Comparison of ENCODE assay signal across 12 mouse cellular contexts in the genomic region with DNA sequence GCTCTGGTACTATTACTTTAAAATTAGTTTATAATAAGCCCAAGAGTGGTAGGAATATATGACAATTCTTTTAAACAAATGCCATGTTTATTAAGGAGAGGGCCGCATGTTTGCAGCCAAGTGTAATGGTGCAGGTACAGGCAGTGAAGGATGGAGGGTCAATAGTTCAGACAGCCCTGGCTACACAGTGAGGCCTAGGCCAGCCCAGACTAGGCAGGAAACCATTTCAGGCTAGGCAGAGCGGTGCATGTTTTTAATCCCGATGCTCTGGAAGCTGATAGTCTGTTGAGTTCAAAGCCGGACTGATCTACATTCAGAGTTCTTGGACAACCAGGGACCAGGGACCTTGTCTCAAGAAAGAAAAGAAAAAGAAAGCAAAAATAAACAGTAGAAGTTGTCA. TPM values are rescaled to one million over a fixed set of nuclear protein-coding genes. Genes with fewer than 3 reads are reported as not detected.
DNase-seq lines count a peak whose midpoint lies in the region; ATAC-seq and TF ChIP-seq lines count a peak whose summit lies in the region.
"Had no signal": no experiment of that assay in that cellular context is flagged by ENCODE, and none has a peak within 500 bp of the region (broad histone marks: within the 10 kb centered on the region; RNA-seq: fewer than 3 reads in every experiment).

No protein-coding gene starts in this region.

- ATAC-seq in heart, embryonic 15.5 days (replicated peaks; ENCODE audit: insufficient number of reproducible peaks, insufficient read depth, low FRiP score, low read depth) = no peak
- ATAC-seq in lung, embryonic 14.5 days (ENCODE audit: insufficient read depth) = no peak
- ATAC-seq in embryonic facial prominence, embryonic 15.5 days (ENCODE audit: insufficient number of reproducible peaks, low FRiP score, low TSS enrichment, low read depth) = no peak
- no peak for ATAC-seq in neural tube, embryonic 15.5 days (ENCODE audit: low FRiP score)

- H3K4me3 ChIP-seq in heart, embryonic 15.5 days = no peak overlapping the region
- no peak overlapping the region for H3K4me3 ChIP-seq in lung, embryonic 14.5 days (ENCODE audit: low read depth, low read length)
- H3K4me3 ChIP-seq in embryonic facial prominence, embryonic 15.5 days (replicated peaks) = no peak overlapping the region
- H3K4me3 ChIP-seq in neural tube, embryonic 15.5 days (replicated peaks) = no peak overlapping the region
- H3K4me3 ChIP-seq: neural tube, embryonic 12.5 days had no signal

- no peak for TF ChIP-seq CTCF in lung, embryonic 14.5 days (IDR thresholded peaks at IDR 0.05; ENCODE audit: low read depth)

- no peaks in the 10 kb centered on the region for H3K9me3 ChIP-seq in heart, embryonic 15.5 days (replicated peaks)
- H3K9me3 ChIP-seq in lung, embryonic 14.5 days (ENCODE audit: low read depth, low read length) = no peaks in the 10 kb centered on the region
- H3K9me3 ChIP-seq in embryonic facial prominence, embryonic 15.5 days (replicated peaks) = no peaks in the 10 kb centered on the region
- H3K9me3 ChIP-seq in neural tube, embryonic 15.5 days (replicated peaks) = no peaks in the 10 kb centered on the region
- H3K9me3 ChIP-seq: neural tube, embryonic 12.5 days had no signal

- H3K27me3 ChIP-seq in heart, embryonic 15.5 days = no peaks in the 10 kb centered on the region
- H3K27me3 ChIP-seq in lung, embryonic 14.5 days (ENCODE audit: insufficient read depth, low read length) = no peaks in the 10 kb centered on the region
- no peaks in the 10 kb centered on the region for H3K27me3 ChIP-seq in embryonic facial prominence, embryonic 15.5 days
- H3K27me3 ChIP-seq in neural tube, embryonic 15.5 days (replicated peaks) = no peaks in the 10 kb centered on the region
- H3K27me3 ChIP-seq: neural tube, embryonic 12.5 days had no signal

- 0 out of 2 replicates have a peak overlapping the region, but pooled peaks have one; percentile 49 for H3K4me2 ChIP-seq in heart, embryonic 15.5 days
- H3K4me2 ChIP-seq in lung, embryonic 14.5 days = peak overlapping the region; percentile 51; the same call in 1 of the 2 replicates
- H3K4me2 ChIP-seq in embryonic facial prominence, embryonic 15.5 days (replicated peaks) = no peak overlapping the region
- H3K4me2 ChIP-seq in neural tube, embryonic 15.5 days = no peak overlapping the region
- H3K4me2 ChIP-seq: neural tube, embryonic 12.5 days had no signal

- WGBS in heart, embryonic 15.5 days = 34% methylated on average over 4 of the region's 4 CpGs
- 32% methylated on average over 4 of the region's 4 CpGs for WGBS in lung, embryonic 14.5 days
- WGBS in embryonic facial prominence, embryonic 15.5 days = 30% methylated on average over 4 of the region's 4 CpGs
- WGBS in neural tube, embryonic 15.5 days = 54% methylated on average over 4 of the region's 4 CpGs

- DNase-seq in heart, adult 8-10 months (ENCODE audit: low spot score) = no peak
- no peak for DNase-seq in lung, embryonic 14.5 days
- DNase-seq in lung, postnatal 36 days = no peak
- no peak for DNase-seq in layer of hippocampus, postnatal 14 days (ENCODE audit: low spot score in 2 of 2)
- DNase-seq in natural killer cell, adult 2 months (ENCODE audit: low spot score in 2 of 2) = no peak
- DNase-seq: cerebellum, adult 9-11 months; right cerebral cortex, postnatal 25 days; thymus, adult 18-20 months had no signal

- peak overlapping the region; percentile 85 for H3K27ac ChIP-seq in heart, embryonic 15.5 days
- H3K27ac ChIP-seq in lung, embryonic 14.5 days (ENCODE audit: low read depth) = peak overlapping the region; percentile 93
- peak overlapping the region; percentile 81 for H3K27ac ChIP-seq in embryonic facial prominence, embryonic 15.5 days (replicated peaks)
- 0 out of 2 replicates have a peak overlapping the region, but pooled peaks have one; percentile 13 for H3K27ac ChIP-seq in neural tube, embryonic 15.5 days (replicated peaks)
- H3K27ac ChIP-seq: neural tube, embryonic 12.5 days had no signal

- peaks cover 96% of the 10 kb centered on the region for H3K4me1 ChIP-seq in heart, embryonic 15.5 days (replicated peaks)
- H3K4me1 ChIP-seq in lung, embryonic 14.5 days (ENCODE audit: insufficient read depth) = peaks cover 68% of the 10 kb centered on the region
- H3K4me1 ChIP-seq in embryonic facial prominence, embryonic 15.5 days = peaks cover 80% of the 10 kb centered on the region
- H3K4me1 ChIP-seq in neural tube, embryonic 15.5 days = peaks cover 48% of the 10 kb centered on the region

- peaks cover 24% of the 10 kb centered on the region for H3K36me3 ChIP-seq in heart, embryonic 15.5 days
- peaks cover 65% of the 10 kb centered on the region for H3K36me3 ChIP-seq in lung, embryonic 14.5 days (ENCODE audit: insufficient read depth)
- H3K36me3 ChIP-seq in embryonic facial prominence, embryonic 15.5 days = peaks cover 14% of the 10 kb centered on the region; the same call in 1 of the 2 replicates
- peaks cover 6% of the 10 kb centered on the region; the same call in 1 of the 2 replicates for H3K36me3 ChIP-seq in neural tube, embryonic 15.5 days

- peak overlapping the region; percentile 21; the same call in 1 of the 2 replicates for H3K9ac ChIP-seq in heart, embryonic 15.5 days
- no peak overlapping the region for H3K9ac ChIP-seq in lung, embryonic 14.5 days
- H3K9ac ChIP-seq in embryonic facial prominence, embryonic 15.5 days = no peak overlapping the region
- no peak overlapping the region for H3K9ac ChIP-seq in neural tube, embryonic 15.5 days (replicated peaks)
- H3K9ac ChIP-seq: neural tube, embryonic 12.5 days had no signal

RNA-seq across cellular contexts. Expression of a gene that starts 17.8 kb away (rescaled TPM):
- polyA plus RNA-seq in heart, embryonic 15.5 days (2015; fragmentation: Nextera tagmentation; extraction: Ambion mirVana) = 121 and 127 TPM in 2 replicates
- 100 to 1,000 TPM; 103 to 124 (median 118) TPM for total RNA-seq in heart, adult 8-10 months (2022)
- polyA plus RNA-seq in lung, embryonic 14.5 days (2014; fragmentation: Nextera tagmentation; extraction: Ambion mirVana) = 86.6 and 87.0 TPM in 2 replicates
- 39.8 and 44.2 TPM in 2 replicates for polyA plus RNA-seq in embryonic facial prominence, embryonic 15.5 days (2015; fragmentation: Nextera tagmentation; extraction: Ambion mirVana)
- polyA plus RNA-seq in neural tube, embryonic 15.5 days (2015; fragmentation: Nextera tagmentation; extraction: Ambion mirVana) = 10.1 and 12.6 TPM in 2 replicates
- total RNA-seq in layer of hippocampus, postnatal 14 days (2021) = 10 to 100 TPM; 28.1 TPM

Comparison
In these comparisons a context has a peak if more than half of its experiments do, and no peak if none do; other contexts are left out.
1. H3K27ac ChIP-seq: peak in every context shown above with its lines; median percentile 93 in lung, embryonic 14.5 days; 85 in heart, embryonic 15.5 days; 81 in embryonic facial prominence, embryonic 15.5 days; 13 in neural tube, embryonic 15.5 days.
2. H3K4me2 ChIP-seq: peak in heart, embryonic 15.5 days (single experiment) and lung, embryonic 14.5 days (single experiment); none in embryonic facial prominence, embryonic 15.5 days (single experiment) and neural tube, embryonic 15.5 days (single experiment).